Mouse (Mus musculus): ENCODE data around the gene Gdf11.

The Gdf11 gene

DNA sequence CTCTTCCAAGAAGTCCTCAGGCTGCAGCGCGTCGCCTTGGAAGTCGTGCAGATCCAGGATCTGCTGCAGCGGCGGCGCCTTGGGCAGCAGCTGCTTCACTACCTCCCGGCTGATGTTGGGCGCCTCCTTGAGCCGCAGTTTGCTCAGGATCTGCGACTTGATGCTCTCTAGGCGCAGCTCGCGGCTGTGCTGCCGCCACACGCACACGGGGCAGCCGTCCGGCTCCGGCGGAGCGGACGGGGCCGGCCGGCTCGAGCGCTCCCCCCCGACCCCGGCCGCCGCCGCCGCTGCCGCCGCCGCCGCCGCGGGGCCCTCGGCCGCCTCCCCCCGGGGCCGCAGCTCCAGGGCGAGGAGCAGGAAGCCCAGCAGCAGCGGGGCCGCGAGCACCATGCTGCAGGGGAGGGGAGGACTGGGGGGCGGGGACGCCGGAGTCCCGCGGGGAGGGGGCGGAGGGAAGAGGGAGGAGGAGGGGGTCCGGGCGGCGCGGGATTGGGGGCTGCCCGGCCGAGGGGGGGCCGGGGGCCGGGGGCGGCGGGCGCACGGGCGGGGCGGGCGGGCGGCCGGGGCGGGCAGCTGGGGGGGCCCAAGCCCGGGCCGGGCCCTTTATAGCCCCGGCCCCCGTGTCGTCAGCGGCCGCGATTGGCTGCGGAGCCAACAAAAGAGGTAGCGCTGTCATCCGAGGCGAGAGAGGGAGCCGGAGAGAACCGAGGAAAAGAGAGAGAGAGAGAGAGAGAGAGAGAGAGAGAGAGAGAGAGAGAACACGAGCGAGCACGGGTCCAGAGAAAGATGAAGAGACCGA is at the start of gene Gdf11:
Gene Gdf11 (minus strand): TSS at position 423 of the 799 bp plus-strand sequence.
- DNase-seq (ENCODE audit: extremely low read depth, insufficient read length, low spot score): peak; percentile 71

DNA sequence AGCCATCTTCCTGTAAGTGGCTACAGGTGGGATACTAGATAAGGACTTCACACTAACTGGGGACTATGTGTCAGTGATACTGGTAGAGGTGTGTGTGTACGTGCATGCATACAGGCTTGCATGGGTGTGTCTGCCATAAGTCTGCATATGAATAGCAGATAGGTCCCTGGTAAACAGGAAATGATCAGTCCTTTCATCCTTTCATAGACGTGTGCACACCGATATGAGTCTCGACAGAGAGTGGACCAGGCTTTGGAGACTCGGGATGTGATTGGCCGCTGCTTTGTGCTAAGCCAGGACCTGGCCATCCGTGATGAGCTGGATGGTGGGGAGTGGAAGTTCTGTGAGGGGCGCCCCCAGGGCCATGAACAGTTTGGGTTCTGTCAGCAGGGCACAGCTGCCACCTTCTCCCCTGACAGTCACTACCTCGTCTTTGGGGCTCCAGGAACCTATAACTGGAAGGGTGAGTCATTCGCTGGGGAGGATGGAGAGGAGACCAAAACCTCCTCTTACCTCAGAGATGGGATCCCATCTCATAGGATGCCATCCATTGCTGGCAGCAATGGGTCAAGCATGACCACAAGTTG is 49.0 kb upstream of the Gdf11 start:
- no peak for DNase-seq (ENCODE audit: extremely low read depth, insufficient read length, low spot score)

DNA sequence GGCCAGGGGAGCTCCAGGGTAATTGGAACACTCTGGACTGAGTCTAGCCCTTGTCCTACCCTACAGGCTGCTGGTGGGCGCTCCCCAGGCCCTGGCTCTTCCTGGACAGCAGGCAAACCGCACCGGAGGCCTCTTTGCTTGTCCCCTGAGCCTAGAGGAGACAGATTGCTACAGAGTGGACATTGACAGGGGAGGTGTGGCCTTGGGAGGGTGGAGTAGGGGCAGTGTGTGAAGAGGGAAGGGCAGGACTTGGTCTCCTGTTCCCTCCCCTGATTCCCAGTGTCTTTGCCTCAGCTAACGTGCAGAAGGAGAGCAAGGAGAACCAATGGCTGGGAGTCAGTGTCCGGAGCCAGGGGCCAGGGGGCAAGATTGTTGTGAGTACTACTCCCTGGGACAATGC is 47.5 kb upstream of the Gdf11 start:
- DNase-seq (ENCODE audit: extremely low read depth, insufficient read length, low spot score): peak; percentile 43

DNA sequence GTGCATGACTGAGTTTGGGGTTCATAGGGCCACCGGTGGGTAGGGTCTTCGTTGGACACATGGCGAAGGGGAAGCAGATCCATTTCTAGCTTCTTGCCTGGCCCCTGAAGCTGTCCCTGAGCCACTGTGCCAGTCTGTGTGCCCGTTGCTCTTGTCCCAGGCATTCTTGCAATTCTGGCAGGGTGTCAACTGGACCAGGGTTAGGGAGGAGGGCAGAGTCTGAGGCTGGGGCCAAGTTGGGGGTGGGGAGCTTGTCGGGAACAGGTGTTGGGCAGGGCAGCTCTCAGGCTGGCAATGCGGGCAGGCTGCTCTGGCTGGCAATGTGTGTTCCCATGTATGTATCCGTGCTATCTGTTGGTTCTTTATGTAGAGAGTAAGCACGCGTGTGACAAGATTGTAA is 46.9 kb upstream of the Gdf11 start:
- peak; percentile 55 for DNase-seq (ENCODE audit: extremely low read depth, insufficient read length, low spot score)

DNA sequence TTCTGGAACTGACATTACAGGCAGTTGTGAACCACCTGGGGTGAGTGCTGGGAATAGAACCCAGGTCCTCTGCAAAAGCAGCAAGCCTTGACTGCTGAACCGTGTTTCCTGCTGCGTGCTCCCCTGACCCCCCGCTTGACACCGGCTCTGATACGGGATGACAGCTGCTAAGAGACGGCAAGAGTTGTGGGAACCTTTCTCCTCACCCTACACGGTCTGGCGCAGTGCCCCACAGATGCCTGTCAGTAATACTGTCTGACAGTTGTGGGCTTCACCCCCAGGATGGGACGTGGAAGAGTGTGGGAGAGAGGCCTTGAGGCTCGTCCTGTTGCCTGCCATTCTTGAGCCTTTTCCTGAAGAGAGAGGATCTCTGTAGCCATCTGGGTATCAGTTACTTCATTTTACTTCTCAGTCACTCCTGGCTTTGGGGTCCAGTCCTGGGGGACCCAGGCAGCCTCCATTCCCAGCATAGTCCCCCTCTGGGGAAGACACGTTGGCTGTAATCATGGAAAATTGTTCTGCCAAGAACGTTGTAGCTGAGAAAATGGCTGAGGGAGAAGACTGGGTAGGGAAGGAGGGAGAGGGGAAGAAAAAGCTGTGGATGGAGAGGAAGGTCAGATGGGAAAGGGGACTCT is 46.4 kb upstream of the Gdf11 start:
- DNase-seq (ENCODE audit: extremely low read depth, insufficient read length, low spot score): no peak

DNA sequence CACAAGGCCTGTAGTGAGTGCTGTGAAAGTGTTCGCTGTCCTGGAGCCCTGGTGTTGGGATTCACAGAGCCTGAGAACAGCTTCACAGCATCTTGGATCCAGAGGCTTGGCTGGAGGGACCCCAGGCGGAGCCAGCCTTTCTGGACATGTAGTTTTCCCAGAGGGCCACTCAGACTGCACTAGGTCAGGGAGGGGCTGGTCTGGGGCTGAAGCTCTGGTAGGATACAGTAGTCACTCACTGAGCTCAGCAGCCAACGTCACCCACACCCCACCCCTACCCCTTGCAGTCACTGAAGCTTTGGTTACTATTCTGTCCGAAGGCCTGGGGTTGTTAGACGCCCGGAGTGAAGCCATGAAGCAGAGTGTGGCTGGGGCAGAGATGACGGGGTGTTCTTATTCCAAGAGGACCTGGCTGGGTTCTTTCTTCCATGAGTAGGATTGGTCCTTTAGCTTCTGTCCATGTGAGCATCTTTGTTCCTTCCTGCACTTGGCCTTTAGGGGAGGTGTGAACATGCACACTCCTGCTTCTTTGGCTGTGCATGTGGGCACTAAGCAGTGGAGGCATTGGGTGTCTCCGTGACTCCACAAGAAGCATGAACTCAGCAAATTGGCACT is 44.4 kb upstream of the Gdf11 start:
- DNase-seq (ENCODE audit: extremely low read depth, insufficient read length, low spot score): no peak

DNA sequence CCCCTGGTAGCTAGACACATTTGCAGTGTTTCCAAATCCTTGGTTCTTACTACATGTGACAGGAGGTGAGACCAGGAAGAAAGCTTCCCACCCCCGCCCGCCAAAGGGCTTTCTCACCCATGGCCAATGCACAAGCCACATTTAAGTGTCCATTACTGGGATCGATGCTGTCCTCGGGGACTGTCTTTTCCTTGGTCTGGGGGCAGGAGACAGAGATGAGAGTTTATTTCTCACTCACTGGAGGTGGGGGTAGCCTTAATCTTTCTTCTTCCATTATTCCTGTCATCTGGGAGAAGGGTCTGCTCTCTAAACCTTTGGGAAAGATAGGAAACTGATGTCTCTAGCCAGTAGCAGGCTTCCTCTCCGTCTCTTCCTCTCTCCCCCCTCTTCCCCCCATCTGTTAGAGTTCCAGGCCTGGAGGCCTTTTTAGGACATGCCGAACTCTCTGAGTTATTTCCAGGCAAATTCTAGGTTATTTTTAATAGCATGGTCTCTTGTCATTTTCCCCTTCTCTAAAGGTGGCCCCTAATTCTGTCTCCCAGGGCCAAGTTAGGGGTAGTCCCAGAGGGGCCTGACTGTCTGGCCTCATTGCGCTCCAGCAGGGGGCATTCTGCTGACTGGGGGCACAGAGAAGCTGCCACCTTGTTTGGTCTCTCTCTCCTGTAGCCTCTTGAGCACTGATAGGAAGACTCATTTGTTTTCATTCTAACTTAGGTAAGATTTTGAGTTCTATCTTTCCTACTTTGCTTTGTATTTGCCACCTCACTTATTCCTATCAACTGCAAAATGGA is 43.7 kb upstream of the Gdf11 start:
- no peak for DNase-seq (ENCODE audit: extremely low read depth, insufficient read length, low spot score)

DNA sequence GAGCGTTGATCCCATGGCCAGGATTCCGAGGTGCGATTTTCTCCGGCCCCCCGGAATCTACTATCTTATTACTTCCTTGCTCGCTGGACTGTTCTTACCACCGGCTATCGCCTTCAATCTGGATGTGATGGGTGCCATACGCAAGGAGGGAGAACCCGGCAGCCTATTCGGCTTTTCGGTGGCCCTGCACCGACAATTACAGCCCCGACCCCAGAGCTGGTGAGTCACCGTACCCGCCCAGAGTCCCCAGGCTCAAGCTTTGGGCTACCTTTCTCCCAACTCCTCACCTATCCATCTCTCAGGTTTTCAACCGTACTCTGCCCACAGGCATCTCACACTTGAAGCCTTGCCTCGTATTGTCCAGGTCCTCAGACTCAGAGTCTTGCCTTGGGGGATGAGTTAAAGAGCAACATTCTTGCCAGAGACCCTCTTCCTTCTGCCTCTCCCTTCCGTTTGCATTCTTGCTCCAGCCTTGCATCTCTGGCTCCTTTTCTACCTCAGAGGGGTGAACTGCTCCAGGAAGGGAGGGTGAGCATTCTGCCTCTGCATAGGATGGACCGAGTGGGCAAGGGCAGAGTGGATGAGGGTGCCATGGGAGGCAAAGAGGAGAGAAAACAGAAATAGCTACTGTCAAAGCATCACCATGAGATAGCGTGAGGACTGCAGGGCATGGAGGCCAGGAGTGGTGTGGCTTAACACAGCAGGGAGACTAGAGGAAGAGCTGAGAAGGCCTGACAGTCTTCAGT is 42.6 kb upstream of the Gdf11 start:
- no peak for DNase-seq (ENCODE audit: extremely low read depth, insufficient read length, low spot score)

DNA sequence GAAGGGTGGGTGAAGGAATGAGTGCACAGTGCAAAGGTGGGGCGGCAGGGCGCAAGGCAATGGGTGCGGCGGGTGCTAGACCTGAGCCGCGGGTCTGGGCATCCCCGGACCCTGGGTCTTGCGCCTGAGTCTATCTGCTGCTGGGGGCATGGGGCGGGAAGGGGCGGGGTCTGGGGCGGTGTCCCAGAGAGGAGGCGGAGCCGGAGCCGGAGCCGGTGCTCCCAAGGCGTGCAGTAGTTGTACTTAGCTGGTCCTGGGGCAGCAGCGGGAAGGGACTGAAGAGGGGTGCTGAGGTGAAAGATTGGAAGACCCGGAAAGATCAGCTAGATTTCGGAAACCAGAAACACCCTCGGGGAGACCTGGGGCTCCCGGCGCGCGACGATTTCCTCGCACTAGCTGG is 42.1 kb upstream of the Gdf11 start, which contains the start of gene Itga7:
Gene Itga7 (plus strand): TSS at position 245 of the 400 bp plus-strand sequence.
- DNase-seq (ENCODE audit: extremely low read depth, insufficient read length, low spot score): no peak

DNA sequence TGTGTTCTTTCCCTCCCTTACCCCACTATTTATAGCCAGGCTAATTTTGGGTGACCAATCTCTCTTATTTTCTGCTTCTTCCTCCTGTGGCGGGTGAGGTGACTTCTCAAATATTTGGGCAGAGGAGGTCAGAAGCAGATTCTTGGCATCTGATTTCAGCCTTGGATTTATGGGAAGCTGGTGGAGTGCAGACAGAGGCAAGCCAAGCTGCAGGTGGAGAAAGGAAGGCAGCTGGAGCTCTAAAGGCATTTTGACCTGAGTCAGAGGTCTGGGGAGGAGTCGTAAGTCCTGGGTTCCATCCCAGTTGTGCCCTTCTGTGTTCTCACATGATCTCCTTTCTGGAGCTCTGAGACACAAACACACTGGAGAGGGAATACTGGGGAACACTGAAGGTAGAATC is 39.9 kb upstream of the Gdf11 start:
- peak; percentile 71 for DNase-seq (ENCODE audit: extremely low read depth, insufficient read length, low spot score)

DNA sequence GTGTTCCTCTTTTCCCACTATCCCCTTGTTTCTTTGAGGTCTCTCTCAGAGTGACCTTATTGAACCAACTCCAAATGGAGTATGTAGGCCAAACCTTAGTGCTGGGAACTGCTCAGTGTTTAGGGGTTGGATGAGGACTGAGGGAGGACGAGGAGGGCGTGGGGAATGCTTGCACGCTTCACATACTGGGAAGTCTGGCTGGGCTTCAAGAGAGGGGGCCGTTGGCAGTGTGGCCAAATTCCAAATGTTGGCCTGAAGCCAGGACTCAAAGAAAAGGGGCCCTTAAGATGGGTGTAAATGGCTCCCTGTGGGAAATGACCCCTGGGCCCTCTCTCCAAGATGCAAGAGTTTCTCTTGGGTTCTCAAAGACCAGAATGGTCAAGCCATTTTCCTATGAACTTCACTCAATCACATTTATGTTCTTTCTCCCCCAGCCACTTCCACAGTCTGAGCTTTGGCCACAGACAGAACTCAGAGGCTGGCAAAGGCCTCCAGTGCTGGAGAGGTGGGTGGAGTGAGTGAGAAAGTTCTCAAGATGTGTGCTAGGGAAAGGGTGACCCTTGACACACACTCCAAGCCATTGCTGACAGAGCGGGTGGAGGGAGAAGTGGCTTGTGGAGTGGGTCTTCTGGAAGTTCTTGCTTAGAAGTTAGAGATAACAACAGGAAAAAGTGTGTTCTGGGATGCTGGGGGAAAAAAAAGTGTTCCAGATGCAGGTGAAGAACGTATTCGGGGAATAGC is 38.3 kb upstream of the Gdf11 start:
- no peak for DNase-seq (ENCODE audit: extremely low read depth, insufficient read length, low spot score)

DNA sequence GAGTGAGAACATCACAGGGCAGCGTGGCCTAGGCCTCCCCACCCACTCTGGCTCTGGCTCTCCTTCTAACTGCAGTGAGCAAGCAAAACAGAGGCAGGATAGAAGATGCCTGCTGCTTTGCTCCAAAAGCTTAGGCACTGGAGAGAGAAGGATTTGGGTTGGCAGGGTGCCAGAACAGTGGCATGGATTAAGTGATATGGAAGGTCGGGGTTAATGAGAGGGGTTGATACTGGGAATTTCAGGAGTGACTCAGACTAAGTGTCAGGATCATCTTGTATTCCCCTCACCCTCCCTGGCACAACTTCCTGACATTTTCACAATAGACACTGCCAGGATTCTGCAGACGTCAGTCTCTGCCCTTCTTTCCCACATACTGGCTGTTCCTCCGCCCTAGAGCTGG is 36.8 kb upstream of the Gdf11 start:
- DNase-seq (ENCODE audit: extremely low read depth, insufficient read length, low spot score): no peak

DNA sequence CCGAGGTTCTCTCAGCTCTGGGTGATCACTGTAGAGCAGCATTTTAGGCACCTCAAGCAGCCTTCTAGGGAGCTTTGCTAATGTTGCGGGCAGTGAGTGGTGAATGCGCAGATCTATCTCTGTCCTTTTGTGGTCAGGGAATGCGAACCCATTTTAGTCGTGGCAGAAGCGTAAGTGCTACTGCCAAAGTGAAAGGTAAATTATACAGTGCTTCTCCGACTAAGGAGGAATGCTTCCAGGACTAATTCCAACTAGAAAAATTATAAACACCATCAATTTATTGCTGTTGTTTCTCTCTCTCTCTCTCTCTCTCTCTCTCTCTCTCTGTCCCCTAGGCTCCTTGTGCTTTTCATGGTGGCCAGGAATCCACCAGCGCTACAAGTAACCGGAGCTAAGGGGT is 32.4 kb upstream of the Gdf11 start, which contains the start of gene Bloc1s1:
Gene Bloc1s1 (minus strand): TSS at position 101 of the 400 bp plus-strand sequence.
- DNase-seq (ENCODE audit: extremely low read depth, insufficient read length, low spot score): no peak

DNA sequence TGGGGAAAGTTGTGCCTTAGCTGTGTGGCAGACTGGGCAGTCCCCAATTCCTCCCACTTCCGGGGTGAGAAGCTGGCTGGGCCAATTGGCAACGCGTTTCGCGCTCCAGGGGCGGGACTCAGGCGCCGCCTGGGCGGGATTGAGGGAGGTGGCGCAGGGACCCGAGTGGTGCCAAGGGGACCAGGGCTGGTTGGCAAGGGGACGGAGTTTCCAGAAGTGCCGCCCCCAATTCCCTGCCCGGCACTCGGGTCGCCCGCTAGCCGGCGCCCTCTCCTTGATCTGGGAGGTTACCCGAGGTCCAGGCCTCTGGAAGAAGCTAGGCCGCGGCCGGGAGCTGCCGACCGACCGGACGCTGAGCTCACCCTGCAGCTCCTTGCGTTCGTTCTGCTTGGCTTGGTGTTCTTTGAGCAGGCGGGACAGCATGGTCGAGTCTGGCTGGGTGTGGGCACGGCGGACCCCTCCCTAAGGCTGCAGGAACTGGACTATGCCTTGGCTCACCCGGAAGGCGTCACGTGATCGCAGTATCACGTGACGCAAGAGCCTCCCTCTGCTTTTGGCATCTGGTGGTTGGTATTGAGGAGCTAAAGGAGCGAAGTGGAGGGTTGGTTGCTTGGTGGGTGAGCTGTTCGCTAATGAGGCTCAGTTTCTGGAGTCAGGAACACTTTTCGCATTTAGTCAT is 31.6 kb upstream of the Gdf11 start:
- DNase-seq (ENCODE audit: extremely low read depth, insufficient read length, low spot score): peak; percentile 100

DNA sequence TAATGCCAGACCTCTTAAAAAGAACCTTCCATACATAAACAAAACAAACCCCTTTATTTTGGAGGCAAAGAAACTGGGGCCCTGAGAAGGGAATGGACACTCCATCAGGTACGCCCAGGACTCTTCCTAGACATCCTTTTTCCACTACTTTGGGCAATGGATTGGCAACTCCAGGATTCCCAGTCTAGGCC is 31.2 kb upstream of the Gdf11 start, which contains the start of gene Rdh5:
Gene Rdh5 (minus strand): TSS at position 67 of the 191 bp plus-strand sequence.
- no peak for DNase-seq (ENCODE audit: extremely low read depth, insufficient read length, low spot score)

DNA sequence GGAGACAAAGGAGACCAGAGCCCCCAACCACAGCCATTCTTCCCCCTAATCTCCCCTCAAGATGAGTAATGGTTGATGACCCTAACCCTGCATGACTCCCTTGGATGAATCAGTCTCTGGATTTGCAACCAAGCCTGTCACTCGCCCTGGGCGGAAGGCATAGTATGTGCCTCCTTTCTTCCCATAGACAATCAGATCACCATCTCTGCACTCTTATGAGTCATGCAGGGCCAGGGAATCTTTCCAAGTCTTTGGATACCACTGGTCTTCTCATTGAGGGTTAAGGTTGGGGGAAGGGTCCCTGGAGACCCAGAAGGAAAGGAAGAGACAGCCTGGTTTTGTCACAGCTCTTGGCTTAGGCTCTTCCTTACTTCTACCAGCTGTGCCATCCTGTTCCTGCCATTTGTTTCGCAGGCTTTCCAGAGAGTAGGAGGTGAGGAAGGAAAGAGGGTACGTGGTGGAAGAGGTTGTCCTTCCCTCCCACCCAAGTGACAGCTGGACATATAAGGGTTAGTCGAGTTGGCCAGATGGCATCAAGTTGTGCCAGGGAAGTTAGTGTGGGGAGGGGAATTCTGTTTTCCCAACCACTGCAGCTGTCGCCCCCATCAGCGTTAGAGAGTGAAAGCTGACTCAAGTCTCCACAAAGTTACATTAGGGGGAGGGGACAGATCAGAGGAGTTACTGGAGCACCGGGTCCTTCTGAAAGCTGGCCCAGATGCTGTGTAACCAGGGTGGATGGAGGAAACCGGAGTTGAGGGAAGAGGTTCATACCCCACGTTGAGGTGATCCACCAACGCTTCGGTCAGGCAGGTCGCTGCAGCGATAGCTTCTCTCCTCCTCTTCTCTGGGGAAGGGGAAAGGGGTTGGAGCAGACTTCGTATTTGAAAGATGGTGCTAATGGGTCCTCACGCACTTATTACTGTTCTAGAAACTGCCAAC is 30.6 kb upstream of the Gdf11 start:
- peak; percentile 58 for DNase-seq (ENCODE audit: extremely low read depth, insufficient read length, low spot score)

DNA sequence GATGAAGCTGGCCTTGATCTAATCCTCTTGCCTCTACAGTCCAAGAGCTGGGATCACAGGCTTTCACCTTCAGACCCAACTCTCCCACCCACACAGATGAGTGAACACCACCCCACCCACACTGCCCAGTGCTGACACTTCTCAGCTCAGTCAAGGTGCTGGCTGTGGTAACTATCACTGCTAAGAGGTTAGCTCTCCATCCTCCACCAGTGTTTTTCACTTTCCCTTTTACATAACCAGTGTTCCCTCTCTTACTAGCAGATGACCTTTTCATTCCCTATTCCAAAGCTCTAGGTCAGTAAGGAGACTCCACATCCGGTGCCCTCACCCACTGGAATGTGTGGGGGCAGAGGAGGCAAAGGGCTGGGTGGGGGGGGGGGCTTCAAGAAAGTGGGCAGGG is 29.7 kb upstream of the Gdf11 start:
- DNase-seq (ENCODE audit: extremely low read depth, insufficient read length, low spot score): peak; percentile 34

DNA sequence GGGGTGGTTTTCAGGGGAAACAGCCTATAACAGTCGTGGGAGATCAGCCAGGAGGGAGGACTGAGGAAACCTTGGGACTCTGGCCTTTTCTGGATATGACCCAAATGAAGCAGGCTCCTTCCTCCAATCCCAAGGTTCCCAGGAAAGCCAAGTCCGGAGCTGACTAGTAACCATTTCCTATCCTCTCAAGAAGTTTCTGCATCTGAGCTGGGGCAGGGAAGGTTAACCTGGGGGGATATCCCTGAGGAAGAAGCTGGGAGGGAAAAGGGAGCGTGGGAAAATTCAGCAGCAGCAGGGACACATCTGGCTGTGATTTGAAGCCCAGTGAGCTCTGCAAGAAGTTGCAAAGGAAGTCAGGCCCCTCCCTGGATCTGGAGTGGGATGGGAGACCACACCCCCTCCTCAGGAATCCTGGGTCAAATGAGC is 29.2 kb upstream of the Gdf11 start:
- no peak for DNase-seq (ENCODE audit: extremely low read depth, insufficient read length, low spot score)

Data from 3134 (cell line).